Mouse (Mus musculus): ENCODE measurements around the gene Krtap4-8. TPM values are rescaled to one million over a fixed set of nuclear protein-coding genes. Genes with fewer than 3 reads are reported as not detected.

Gene Krtap4-8
- polyA plus RNA-seq, 1 experiment from 2014 or later = not detected

Other genes starting within 250 kb of the Krtap4-8 start
- gene Krt40, start 237.5 kb downstream of the Krtap4-8 start, polyA plus RNA-seq (2016; fragmentation: Nextera tagmentation; extraction: Ambion mirVana) = not detected in 2 replicates
- not detected in 2 replicates for gene Krtap3-3, start 229.8 kb downstream of the Krtap4-8 start, polyA plus RNA-seq (2016; fragmentation: Nextera tagmentation; extraction: Ambion mirVana)
- not detected in 2 replicates for gene Krtap3-2, start 223.9 kb downstream of the Krtap4-8 start, polyA plus RNA-seq (2016; fragmentation: Nextera tagmentation; extraction: Ambion mirVana)
- not detected in 2 replicates for gene Gm11939, start 221.2 kb downstream of the Krtap4-8 start, polyA plus RNA-seq (2016; fragmentation: Nextera tagmentation; extraction: Ambion mirVana)
- not detected in 2 replicates for gene Krtap3-1, start 214.1 kb downstream of the Krtap4-8 start, polyA plus RNA-seq (2016; fragmentation: Nextera tagmentation; extraction: Ambion mirVana)
- gene Krtap1-5, start 199.7 kb downstream of the Krtap4-8 start, polyA plus RNA-seq (2016; fragmentation: Nextera tagmentation; extraction: Ambion mirVana) = not detected in 2 replicates
- not detected in 2 replicates for gene Krtap1-4, start 197.1 kb downstream of the Krtap4-8 start, polyA plus RNA-seq (2016; fragmentation: Nextera tagmentation; extraction: Ambion mirVana)
- gene Krtap1-3, start 189.4 kb downstream of the Krtap4-8 start, polyA plus RNA-seq (2016; fragmentation: Nextera tagmentation; extraction: Ambion mirVana) = not detected in 2 replicates
- gene Krtap9-3, start 182.6 kb downstream of the Krtap4-8 start, polyA plus RNA-seq (2016; fragmentation: Nextera tagmentation; extraction: Ambion mirVana) = not detected in 2 replicates
- not detected in 2 replicates for gene Gm11938, start 177.4 kb downstream of the Krtap4-8 start, polyA plus RNA-seq (2016; fragmentation: Nextera tagmentation; extraction: Ambion mirVana)
- gene Gm11937, start 170.5 kb downstream of the Krtap4-8 start, polyA plus RNA-seq (2016; fragmentation: Nextera tagmentation; extraction: Ambion mirVana) = not detected in 2 replicates
- not detected in 2 replicates for gene Krtap2-4, start 165.9 kb downstream of the Krtap4-8 start, polyA plus RNA-seq (2016; fragmentation: Nextera tagmentation; extraction: Ambion mirVana)
- not detected in 2 replicates for gene Gm11562, start 160.3 kb downstream of the Krtap4-8 start, polyA plus RNA-seq (2016; fragmentation: Nextera tagmentation; extraction: Ambion mirVana)
- gene Krtap4-1, start 152.5 kb downstream of the Krtap4-8 start, polyA plus RNA-seq (2016; fragmentation: Nextera tagmentation; extraction: Ambion mirVana) = not detected in 2 replicates
- gene Krtap4-2, start 145.6 kb downstream of the Krtap4-8 start, polyA plus RNA-seq (2016; fragmentation: Nextera tagmentation; extraction: Ambion mirVana) = not detected in 2 replicates
- not detected in 2 replicates for gene Krtap4-7, start 136.6 kb downstream of the Krtap4-8 start, polyA plus RNA-seq (2016; fragmentation: Nextera tagmentation; extraction: Ambion mirVana)
- gene Gm11555, start 130.5 kb downstream of the Krtap4-8 start, polyA plus RNA-seq (2016; fragmentation: Nextera tagmentation; extraction: Ambion mirVana) = not detected in 2 replicates
- gene Gm11563, start 121.7 kb downstream of the Krtap4-8 start, polyA plus RNA-seq (2016; fragmentation: Nextera tagmentation; extraction: Ambion mirVana) = not detected in 2 replicates
- gene Krtap4-6, start 114.7 kb downstream of the Krtap4-8 start, polyA plus RNA-seq (2016; fragmentation: Nextera tagmentation; extraction: Ambion mirVana) = not detected in 2 replicates
- not detected in 2 replicates for gene Gm14190, start 90.0 kb downstream of the Krtap4-8 start, polyA plus RNA-seq (2016; fragmentation: Nextera tagmentation; extraction: Ambion mirVana)
- not detected in 2 replicates for gene Gm14180, start 46.4 kb downstream of the Krtap4-8 start, polyA plus RNA-seq (2016; fragmentation: Nextera tagmentation; extraction: Ambion mirVana)
- gene Gm11595, start 7.8 kb downstream of the Krtap4-8 start, polyA plus RNA-seq (2016; fragmentation: Nextera tagmentation; extraction: Ambion mirVana) = not detected in 2 replicates
- gene Krtap4-9, start 4.5 kb upstream of the Krtap4-8 start, polyA plus RNA-seq (2016; fragmentation: Nextera tagmentation; extraction: Ambion mirVana) = not detected in 2 replicates
- not detected in 2 replicates for gene Gm11596, start 12.8 kb upstream of the Krtap4-8 start, polyA plus RNA-seq (2016; fragmentation: Nextera tagmentation; extraction: Ambion mirVana)
- gene Gm11569, start 18.2 kb upstream of the Krtap4-8 start, polyA plus RNA-seq (2016; fragmentation: Nextera tagmentation; extraction: Ambion mirVana) = not detected in 2 replicates
- not detected in 2 replicates for gene Gm11554, start 23.7 kb upstream of the Krtap4-8 start, polyA plus RNA-seq (2016; fragmentation: Nextera tagmentation; extraction: Ambion mirVana)
- gene Krtap4-13, start 29.2 kb upstream of the Krtap4-8 start, polyA plus RNA-seq (2016; fragmentation: Nextera tagmentation; extraction: Ambion mirVana) = not detected in 2 replicates
- gene Gm11564, start 35.0 kb upstream of the Krtap4-8 start, polyA plus RNA-seq (2016; fragmentation: Nextera tagmentation; extraction: Ambion mirVana) = not detected in 2 replicates
- gene 2300003K06Rik, start 57.4 kb upstream of the Krtap4-8 start, polyA plus RNA-seq (2016; fragmentation: Nextera tagmentation; extraction: Ambion mirVana) = not detected in 2 replicates
- not detected in 2 replicates for gene Krtap4-16, start 70.9 kb upstream of the Krtap4-8 start, polyA plus RNA-seq (2016; fragmentation: Nextera tagmentation; extraction: Ambion mirVana)
- gene Gm11568, start 77.2 kb upstream of the Krtap4-8 start, polyA plus RNA-seq (2016; fragmentation: Nextera tagmentation; extraction: Ambion mirVana) = not detected in 2 replicates
- not detected in 2 replicates for gene Gm11559, start 83.8 kb upstream of the Krtap4-8 start, polyA plus RNA-seq (2016; fragmentation: Nextera tagmentation; extraction: Ambion mirVana)
- not detected in 2 replicates for gene Krtap9-1, start 92.7 kb upstream of the Krtap4-8 start, polyA plus RNA-seq (2016; fragmentation: Nextera tagmentation; extraction: Ambion mirVana)
- not detected in 2 replicates for gene Gm11567, start 98.5 kb upstream of the Krtap4-8 start, polyA plus RNA-seq (2016; fragmentation: Nextera tagmentation; extraction: Ambion mirVana)
- not detected in 2 replicates for gene Krtap31-1, start 127.2 kb upstream of the Krtap4-8 start, polyA plus RNA-seq (2016; fragmentation: Nextera tagmentation; extraction: Ambion mirVana)
- not detected in 2 replicates for gene Gm11565, start 134.0 kb upstream of the Krtap4-8 start, polyA plus RNA-seq (2016; fragmentation: Nextera tagmentation; extraction: Ambion mirVana)
- not detected in 2 replicates for gene Krtap31-2, start 155.6 kb upstream of the Krtap4-8 start, polyA plus RNA-seq (2016; fragmentation: Nextera tagmentation; extraction: Ambion mirVana)
- gene Krtap9-5, start 167.8 kb upstream of the Krtap4-8 start, polyA plus RNA-seq (2016; fragmentation: Nextera tagmentation; extraction: Ambion mirVana) = not detected in 2 replicates
- gene Krtap29-1, start 198.3 kb upstream of the Krtap4-8 start, polyA plus RNA-seq (2016; fragmentation: Nextera tagmentation; extraction: Ambion mirVana) = not detected in 2 replicates
- gene Krtap16-1, start 205.9 kb upstream of the Krtap4-8 start, polyA plus RNA-seq (2016; fragmentation: Nextera tagmentation; extraction: Ambion mirVana) = not detected in 2 replicates
- not detected in 2 replicates for gene Krtap17-1, start 213.3 kb upstream of the Krtap4-8 start, polyA plus RNA-seq (2016; fragmentation: Nextera tagmentation; extraction: Ambion mirVana)
- gene Krt33a, start 235.5 kb upstream of the Krtap4-8 start, polyA plus RNA-seq (2016; fragmentation: Nextera tagmentation; extraction: Ambion mirVana) = not detected in 2 replicates
- not detected in 2 replicates for gene Krt33b, start 249.2 kb upstream of the Krtap4-8 start, polyA plus RNA-seq (2016; fragmentation: Nextera tagmentation; extraction: Ambion mirVana)

All from hindbrain, embryonic 10.5 days (tissue).